Mouse (Mus musculus) hindbrain, embryonic 16.5 days (tissue): Measurements from ENCODE around the gene Cobl. TPM values are rescaled to one million over a fixed set of nuclear protein-coding genes. Genes with fewer than 3 reads are reported as not detected.

ENCODE experiments used
- ATAC-seq: fragments of 200-750 bp; cut with Nextera tagmentation; 2 replicates; pipeline ENCODE4 v1.8.0; 2017; ENCODE audit warnings: moderate TSS enrichment, moderate library complexity
- H3K27ac ChIP-seq: fragments of 300-500 bp; sonication (generic); 2 replicates; pipeline ENCODE4 v1.5.1; 2014; ENCODE audit warnings: low read depth, mild to moderate bottlenecking, control low read depth, low read length, moderate library complexity
- H3K27me3 ChIP-seq: fragments of 300-500 bp; sonication (generic); replicated peaks from 2 replicates; pipeline ENCODE4 v1.6.1; 2014; ENCODE audit warnings: low read length; ENCODE audit not compliant: control insufficient read depth, insufficient read depth
- H3K36me3 ChIP-seq: fragments of 300-500 bp; sonication (generic); 2 replicates; pipeline ENCODE4 v1.6.1; 2014; ENCODE audit warnings: mild to moderate bottlenecking, low read length, moderate library complexity, mixed read lengths; ENCODE audit not compliant: control insufficient read depth, insufficient read depth
- H3K4me1 ChIP-seq: fragments of 300-500 bp; sonication (generic); 2 replicates; pipeline ENCODE4 v1.6.1; 2014; ENCODE audit warnings: low read depth, low read length; ENCODE audit not compliant: control insufficient read depth, insufficient read depth
- H3K4me2 ChIP-seq: fragments of 300-500 bp; sonication (generic); 2 replicates; pipeline ENCODE4 v1.6.1; 2014; ENCODE audit warnings: mild to moderate bottlenecking, low read length, control low read depth, moderate library complexity
- H3K4me3 ChIP-seq: fragments of 300-500 bp; sonication (generic); 2 replicates; pipeline ENCODE4 v1.5.1; 2014; ENCODE audit warnings: mild to moderate bottlenecking, low read length, control low read depth, moderate library complexity
- H3K9ac ChIP-seq: fragments of 300-500 bp; sonication (generic); 2 replicates; pipeline ENCODE4 v1.6.1; 2014; ENCODE audit warnings: low read depth, mild to moderate bottlenecking, control low read depth, low read length, moderate library complexity
- H3K9me3 ChIP-seq: fragments of 300-500 bp; sonication (generic); 2 replicates; pipeline ENCODE4 v1.6.1; 2014; ENCODE audit warnings: mild to moderate bottlenecking, low read length, moderate library complexity; ENCODE audit not compliant: control insufficient read depth
- WGBS: fragments of 180-500 bp; shearing (Covaris S2); extraction: QIAGEN DNeasy Blood & Tissue Kit; methylation state at CpG from one replicate; pipeline ENCODE4 v1.1.7; 2014; 5-methylcytosine and 5-hydroxymethylcytosine counted together
- polyA plus RNA-seq: library from polyadenylated mRNA; unstranded; fragments of >200 nt; fragmentation: Nextera tagmentation; extraction: Ambion mirVana; gene quantifications from 2 replicates; pipeline ENCODE4 v1.2.1, GENCODE M21; 2015

The Cobl gene
- polyA plus RNA-seq, 1 experiment from 2014 or later: 14.9 TPM

DNA sequence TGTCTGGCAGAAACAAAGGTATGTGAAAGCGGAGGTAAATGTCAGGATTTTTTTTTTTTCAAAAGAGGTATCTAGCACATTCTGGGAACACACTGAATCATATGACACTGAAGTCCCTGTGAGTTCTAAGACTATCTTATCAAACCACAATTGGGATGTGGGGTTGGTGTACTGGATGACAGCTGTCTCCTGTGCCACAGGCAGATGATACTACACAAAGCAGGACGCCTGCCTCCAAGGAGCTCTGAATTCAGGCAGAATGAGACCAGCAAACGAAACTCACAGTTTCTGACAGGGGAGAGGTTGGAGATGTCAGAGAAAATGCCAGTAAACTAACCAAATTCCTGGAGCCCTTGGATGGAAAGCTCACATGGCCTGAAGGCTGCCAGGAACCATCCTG lies 5.9 kb downstream of the Cobl start:
- H3K9me3 ChIP-seq: no peaks in the 10 kb centered on the region
- H3K27ac ChIP-seq: no peak overlapping the region
- 72% methylated on average over 3 of the region's 3 CpGs for WGBS
- ATAC-seq: no peak
- no peak overlapping the region for H3K4me3 ChIP-seq
- no peak overlapping the region for H3K4me2 ChIP-seq
- H3K36me3 ChIP-seq: no peaks in the 10 kb centered on the region
- no peaks in the 10 kb centered on the region; the same call in 1 of the 2 replicates for H3K4me1 ChIP-seq
- H3K27me3 ChIP-seq: no peaks in the 10 kb centered on the region
- no peak overlapping the region for H3K9ac ChIP-seq

GRCm38 (mm10) chr11:12458392-12458791 lies 6.4 kb downstream of the Cobl start:
- Histone ChIP-seq H3K9me3 (no peaks in the 10 kb centered on the region), H3K4me2 (no peak overlapping the region), H3K27me3 (no peaks in the 10 kb centered on the region), H3K9ac (no peak overlapping the region), H3K36me3 (no peaks in the 10 kb centered on the region), H3K4me1 (no peaks in the 10 kb centered on the region; the same call in 1 of the 2 replicates), H3K27ac (no peak overlapping the region), H3K4me3 (no peak overlapping the region)
- WGBS: 81% methylated on average over 2 of the region's 2 CpGs
- no peak; the same call in 1 of the 2 replicates for ATAC-seq

DNA sequence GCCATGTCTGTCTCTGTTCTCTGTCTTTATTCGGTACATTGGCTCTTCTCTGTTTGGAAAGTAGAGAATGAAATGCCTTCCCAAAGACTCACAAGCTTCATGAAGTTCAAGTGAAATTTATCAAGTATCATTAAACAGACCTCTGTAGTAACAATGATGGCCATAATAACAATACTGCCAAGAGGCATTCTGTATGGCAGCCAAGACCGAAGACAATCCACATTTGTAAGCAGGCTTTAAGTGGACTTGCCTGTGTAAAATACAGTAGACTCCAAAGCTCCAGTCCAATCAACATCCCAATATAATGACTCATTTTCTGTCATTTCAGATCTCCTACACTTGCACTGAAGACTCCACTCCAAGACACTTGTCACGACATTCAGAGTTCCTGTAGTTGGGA lies 16.7 kb downstream of the Cobl start:
- no peak overlapping the region for H3K4me2 ChIP-seq
- H3K36me3 ChIP-seq: no peaks in the 10 kb centered on the region
- no peak for ATAC-seq
- H3K9me3 ChIP-seq: no peaks in the 10 kb centered on the region
- 87% methylated on average over 3 of the region's 3 CpGs for WGBS
- H3K27me3 ChIP-seq: no peaks in the 10 kb centered on the region
- no peaks in the 10 kb centered on the region for H3K4me1 ChIP-seq
- no peak overlapping the region for H3K4me3 ChIP-seq
- H3K9ac ChIP-seq: no peak overlapping the region
- no peak overlapping the region for H3K27ac ChIP-seq

GRCm38 (mm10) chr11:12445222-12445621 lies 19.5 kb downstream of the Cobl start:
- Histone ChIP-seq H3K36me3 (no peaks in the 10 kb centered on the region), H3K27me3 (no peaks in the 10 kb centered on the region), H3K4me1 (no peaks in the 10 kb centered on the region), H3K9ac (no peak overlapping the region), H3K9me3 (no peaks in the 10 kb centered on the region), H3K4me3 (no peak overlapping the region), H3K27ac (no peak overlapping the region), H3K4me2 (no peak overlapping the region)
- ATAC-seq: no peak
- 48% methylated on average over 2 of the region's 2 CpGs for WGBS

DNA sequence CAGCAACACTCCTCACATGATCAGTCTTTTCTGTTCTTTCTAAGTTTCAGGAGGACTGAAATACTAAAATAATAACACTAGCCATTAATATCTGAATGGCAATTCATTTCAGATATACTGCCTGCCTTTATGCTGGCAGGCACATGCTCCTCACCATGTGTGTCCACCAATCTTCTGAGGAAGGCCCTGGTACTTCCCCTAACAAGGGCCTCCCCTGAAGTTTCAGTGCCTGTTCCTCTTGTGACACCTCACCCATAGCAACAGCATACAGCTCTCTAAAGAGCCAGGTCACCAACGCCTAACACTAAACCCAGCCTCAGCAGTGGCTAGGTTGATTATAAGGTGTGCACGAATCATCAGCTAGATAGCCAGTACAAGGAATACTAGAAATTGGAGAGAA lies 20.5 kb downstream of the Cobl start:
- H3K27ac ChIP-seq: no peak overlapping the region
- H3K9ac ChIP-seq: no peak overlapping the region
- H3K4me3 ChIP-seq: no peak overlapping the region
- H3K4me1 ChIP-seq: no peaks in the 10 kb centered on the region
- no peaks in the 10 kb centered on the region for H3K27me3 ChIP-seq
- H3K9me3 ChIP-seq: no peaks in the 10 kb centered on the region
- WGBS: 85% methylated on average over 2 of the region's 2 CpGs
- ATAC-seq: no peak
- no peak overlapping the region for H3K4me2 ChIP-seq
- H3K36me3 ChIP-seq: no peaks in the 10 kb centered on the region

DNA sequence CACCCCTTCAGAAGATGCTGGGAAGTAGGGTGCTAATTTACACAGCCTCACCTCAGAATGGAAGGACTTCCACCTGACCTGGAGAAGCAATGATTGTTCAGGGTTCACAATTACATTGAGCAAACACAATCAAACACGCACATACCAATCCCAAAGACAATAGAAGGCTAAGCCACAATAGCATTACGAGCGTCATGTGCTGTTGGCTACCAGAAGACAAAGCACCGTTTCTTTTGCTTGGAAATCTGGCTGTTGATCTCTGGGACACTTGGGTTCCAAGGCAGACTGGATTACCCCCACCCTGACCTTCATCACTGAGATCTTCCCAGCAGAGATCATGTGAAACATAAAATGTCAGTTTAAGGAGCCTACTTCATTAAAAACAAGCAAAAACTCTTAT lies 21.1 kb downstream of the Cobl start:
- 43% methylated on average over 4 of the region's 4 CpGs for WGBS
- no peaks in the 10 kb centered on the region for H3K27me3 ChIP-seq
- no peaks in the 10 kb centered on the region for H3K9me3 ChIP-seq
- H3K9ac ChIP-seq: no peak overlapping the region
- no peak overlapping the region for H3K4me3 ChIP-seq
- no peaks in the 10 kb centered on the region for H3K4me1 ChIP-seq
- H3K4me2 ChIP-seq: no peak overlapping the region
- H3K27ac ChIP-seq: no peak overlapping the region
- no peak for ATAC-seq
- no peaks in the 10 kb centered on the region for H3K36me3 ChIP-seq

GRCm38 (mm10) chr11:12443185-12443584 lies 21.6 kb downstream of the Cobl start:
- H3K4me2 ChIP-seq: no peak overlapping the region

DNA sequence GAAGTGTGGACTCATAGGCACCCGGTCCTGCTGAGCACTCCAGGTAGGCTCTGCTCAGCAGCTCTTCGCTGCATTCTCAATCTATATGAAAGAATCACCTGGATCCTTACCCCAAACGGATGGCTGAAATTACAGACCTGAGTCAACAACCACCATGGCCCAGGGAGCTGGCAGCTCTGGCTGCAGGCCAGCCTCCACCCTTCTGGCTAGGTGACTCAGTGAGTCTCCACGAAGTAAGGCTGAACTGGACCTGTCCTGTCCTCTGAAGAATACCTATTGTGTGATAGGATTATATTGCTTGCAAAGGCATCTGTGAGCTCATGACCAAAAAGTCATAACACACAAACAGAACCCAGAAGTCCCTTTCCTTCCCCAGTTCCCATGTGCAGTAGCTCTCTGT lies 22.5 kb downstream of the Cobl start:
- Histone ChIP-seq H3K27ac (no peak overlapping the region), H3K4me3 (no peak overlapping the region), H3K4me1 (no peaks in the 10 kb centered on the region), H3K36me3 (no peaks in the 10 kb centered on the region), H3K27me3 (no peaks in the 10 kb centered on the region), H3K9ac (no peak overlapping the region), H3K9me3 (no peaks in the 10 kb centered on the region), H3K4me2 (no peak overlapping the region)
- no peak for ATAC-seq
- 89% methylated on average over 4 of the region's 4 CpGs for WGBS

More at GRCm38 (mm10) chr11:12443185-12443584, 21.6 kb downstream of the Cobl start:
- no peak for ATAC-seq
- Histone ChIP-seq H3K27me3 (no peaks in the 10 kb centered on the region), H3K27ac (no peak overlapping the region), H3K9ac (no peak overlapping the region), H3K4me3 (no peak overlapping the region), H3K4me1 (no peaks in the 10 kb centered on the region), H3K9me3 (no peaks in the 10 kb centered on the region), H3K36me3 (no peaks in the 10 kb centered on the region)
- WGBS: 67% methylated on average over 5 of the region's 5 CpGs

- no peaks in the 10 kb centered on the region for H3K27me3 ChIP-seq
- no peak overlapping the region for H3K9ac ChIP-seq
- no peak overlapping the region for H3K4me3 ChIP-seq
- no peak overlapping the region for H3K4me2 ChIP-seq
- 40% methylated on average over 3 of the region's 3 CpGs for WGBS
- no peak for ATAC-seq
- H3K4me1 ChIP-seq: no peaks in the 10 kb centered on the region
- no peaks in the 10 kb centered on the region for H3K36me3 ChIP-seq
- no peak overlapping the region for H3K27ac ChIP-seq
- no peaks in the 10 kb centered on the region for H3K9me3 ChIP-seq
Observed at GRCm38 (mm10) chr11:12435905-12436304, 28.9 kb downstream of the Cobl start.

DNA sequence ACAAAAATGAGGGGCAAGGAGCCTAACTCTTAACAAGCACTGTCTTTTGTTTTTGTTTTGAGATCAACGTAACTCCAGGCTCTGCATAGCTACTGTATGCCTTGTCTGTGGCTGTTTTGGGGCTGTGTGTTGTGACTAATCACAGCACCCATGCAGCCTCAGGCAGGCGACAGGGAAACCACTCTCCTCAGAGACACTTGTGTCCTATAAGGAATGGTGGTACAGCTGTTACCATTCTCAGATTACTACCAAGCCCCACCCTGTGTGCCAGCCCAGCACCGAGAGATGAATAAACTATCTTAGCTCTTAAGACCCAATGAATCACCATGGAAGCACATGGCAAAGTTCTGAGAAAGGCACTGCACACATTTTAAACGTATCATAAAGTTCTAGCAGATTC lies 29.7 kb downstream of the Cobl start:
- H3K4me3 ChIP-seq: no peak overlapping the region
- ATAC-seq: no peak
- H3K36me3 ChIP-seq: no peaks in the 10 kb centered on the region
- H3K4me1 ChIP-seq: no peaks in the 10 kb centered on the region; the same call in 1 of the 2 replicates
- no peak overlapping the region for H3K4me2 ChIP-seq
- H3K27ac ChIP-seq: no peak overlapping the region
- H3K9me3 ChIP-seq: no peaks in the 10 kb centered on the region
- 58% methylated on average over 4 of the region's 4 CpGs for WGBS
- H3K27me3 ChIP-seq: no peaks in the 10 kb centered on the region
- no peak overlapping the region for H3K9ac ChIP-seq
